Mouse (Mus musculus) spleen, postnatal 4 days (tissue): ENCODE measurements around the gene Olfr862.

Source experiments
- DNase-seq, 2 experiments: peaks; one replicate each; pipeline ENCODE4 v3.0.0; 2022; ENCODE audit warnings: low spot score in 2 of 2

The Olfr862 gene

DNA sequence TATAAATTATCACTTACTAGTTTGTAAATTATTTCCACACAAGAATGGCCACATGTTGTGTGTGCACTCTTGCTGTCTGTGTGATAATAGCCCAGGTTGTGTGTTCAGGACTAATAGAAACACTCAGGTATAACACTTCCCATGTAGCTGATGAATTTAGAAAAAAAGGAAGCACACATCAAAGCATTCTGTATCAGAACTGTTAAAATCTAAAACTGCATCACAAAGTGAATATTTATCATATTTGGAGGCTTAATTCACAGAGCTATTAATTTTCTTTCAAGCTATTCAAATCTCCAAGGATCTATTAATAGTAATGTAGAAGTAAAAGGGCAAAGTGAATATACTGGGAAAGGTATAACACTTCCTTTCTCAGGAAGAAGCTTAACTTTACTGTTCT is at the start of gene Olfr862:
TSS of gene Olfr862 (minus strand) at position 101 of the 400 bp plus-strand sequence.
- no peak for DNase-seq

- no peak for DNase-seq
Measured at GRCm38 (mm10) chr9:19916565-19916964, 28.8 kb upstream of the Olfr862 start, which contains the start of gene Olfr77. Gene Olfr77 (plus strand): TSS chr9:19916865.

GRCm38 (mm10) chr9:19911170-19911569 is 23.4 kb upstream of the Olfr862 start:
- DNase-seq: no peak

DNA sequence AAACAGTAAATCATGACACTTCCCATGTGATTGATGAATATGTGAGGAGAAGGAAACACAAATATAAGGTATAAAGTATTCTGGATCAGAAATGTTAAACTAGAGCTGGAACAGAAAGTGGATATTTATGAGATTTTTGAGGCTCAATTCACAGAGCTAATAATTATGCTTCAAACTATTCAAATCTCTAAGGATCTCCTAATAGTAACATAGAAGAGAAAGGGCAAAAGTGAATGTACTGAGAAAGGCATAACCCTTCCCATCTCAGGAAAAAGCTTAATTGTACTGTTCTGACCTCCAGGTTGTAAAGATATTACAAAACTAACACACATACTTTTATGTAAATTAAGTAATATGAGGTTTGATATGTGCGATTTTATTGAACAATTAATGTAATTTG is 38.2 kb downstream of the Olfr862 start, which contains the start of gene Olfr860:
TSS of gene Olfr860 (minus strand) at position 101 of the 400 bp plus-strand sequence.
- DNase-seq: no peak
